10 mouse cellular contexts compared by ENCODE assay signal in the genomic region with DNA sequence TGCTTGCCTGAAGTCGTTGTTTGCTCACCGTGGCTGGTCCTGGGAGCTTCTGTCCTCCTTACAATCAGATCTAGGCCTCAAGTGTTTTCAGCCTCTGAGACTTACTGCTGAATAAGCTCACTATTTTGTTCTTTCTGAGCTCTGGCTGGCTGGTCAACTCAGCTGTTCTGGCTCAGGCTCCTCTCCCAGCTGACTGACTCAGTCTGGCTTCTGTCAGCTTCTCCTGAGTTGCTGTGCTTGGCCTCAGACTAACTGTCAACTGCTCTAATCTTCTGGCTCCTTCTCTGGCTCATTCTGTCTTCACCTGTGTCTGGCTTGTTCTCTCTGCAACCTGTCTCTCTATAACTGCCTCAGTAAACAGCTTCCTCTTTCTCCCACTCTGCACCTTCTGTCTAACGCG.
"Had no signal": no experiment of that assay in that cellular context is flagged by ENCODE, and none has a peak within 500 bp of the region (broad histone marks: within the 10 kb centered on the region; RNA-seq: fewer than 3 reads in every experiment).

No protein-coding gene starts in this region.

- H3K27ac ChIP-seq: limb, embryonic 13.5 days; liver, embryonic 14.5 days; midbrain, embryonic 12.5 days; neural tube, embryonic 13.5 days; stomach, embryonic 15.5 days had no signal

- H3K4me1 ChIP-seq: limb, embryonic 13.5 days; midbrain, embryonic 12.5 days; neural tube, embryonic 13.5 days; stomach, embryonic 15.5 days had no signal

- H3K4me3 ChIP-seq: limb, embryonic 13.5 days; midbrain, embryonic 12.5 days; neural tube, embryonic 13.5 days; stomach, embryonic 15.5 days had no signal

- ATAC-seq: midbrain, embryonic 16.5 days had no signal

- H3K27me3 ChIP-seq: limb, embryonic 13.5 days; midbrain, embryonic 12.5 days; neural tube, embryonic 13.5 days; stomach, embryonic 15.5 days had no signal

- H3K9me3 ChIP-seq: limb, embryonic 13.5 days; midbrain, embryonic 12.5 days; neural tube, embryonic 13.5 days; stomach, embryonic 15.5 days had no signal

- H3K4me2 ChIP-seq: limb, embryonic 13.5 days; midbrain, embryonic 12.5 days; neural tube, embryonic 13.5 days; stomach, embryonic 15.5 days had no signal

- H3K9ac ChIP-seq: limb, embryonic 13.5 days; liver, embryonic 14.5 days; midbrain, embryonic 12.5 days; neural tube, embryonic 13.5 days; stomach, embryonic 15.5 days had no signal

- DNase-seq: kidney, postnatal 25 days; lung, adult 18-20 months; right cerebral cortex, postnatal 14 days; thymus, postnatal 4 days had no signal
